Mouse (Mus musculus): Measurements from ENCODE around the gene Wdr73. TPM values are rescaled to one million over a fixed set of nuclear protein-coding genes. Genes with fewer than 3 reads are reported as not detected.

Gene Wdr73
- polyA plus RNA-seq, 1 experiment from 2014 or later, result 31.7 TPM

- Histone ChIP-seq H3K27me3 (ENCODE audit: control insufficient read depth, insufficient read depth, low read length) (no peaks in the 10 kb centered on the region), H3K27ac (no peak overlapping the region), H3K9ac (no peak overlapping the region), H3K9me3 (ENCODE audit: control insufficient read depth, low read length) (no peaks in the 10 kb centered on the region), H3K4me2 (replicated peaks) (no peak overlapping the region), H3K4me1 (replicated peaks; ENCODE audit: control insufficient read depth, insufficient read depth, low read length) (no peaks in the 10 kb centered on the region), H3K4me3 (replicated peaks; ENCODE audit: low read length) (no peak overlapping the region), H3K36me3 (replicated peaks; ENCODE audit: control insufficient read depth, insufficient read depth) (no peaks in the 10 kb centered on the region)
- ATAC-seq (ENCODE audit: low FRiP score) (no peak), DNase-seq (ENCODE audit: low spot score) (no peak)
- WGBS, result 93% methylated on average over 2 of the region's 2 CpGs
Measured at GRCm38 (mm10) chr7:80849267-80849666, 51.8 kb downstream of the Wdr73 start.

- no peak overlapping the region for H3K27ac ChIP-seq
- H3K9ac ChIP-seq, result no peak overlapping the region
- no peaks in the 10 kb centered on the region for H3K9me3 ChIP-seq (ENCODE audit: control insufficient read depth, low read length)
- peak; percentile 14 for DNase-seq (ENCODE audit: low spot score)
- no peaks in the 10 kb centered on the region for H3K4me1 ChIP-seq (replicated peaks; ENCODE audit: control insufficient read depth, insufficient read depth, low read length)
- WGBS, result 88% methylated on average over 5 of the region's 5 CpGs
- H3K4me3 ChIP-seq (replicated peaks; ENCODE audit: low read length), result no peak overlapping the region
- no peak for ATAC-seq (ENCODE audit: low FRiP score)
- no peaks in the 10 kb centered on the region for H3K27me3 ChIP-seq (ENCODE audit: control insufficient read depth, insufficient read depth, low read length)
- H3K4me2 ChIP-seq (replicated peaks), result no peak overlapping the region
- no peaks in the 10 kb centered on the region for H3K36me3 ChIP-seq (replicated peaks; ENCODE audit: control insufficient read depth, insufficient read depth)
Measured at GRCm38 (mm10) chr7:80846709-80847108, 54.4 kb downstream of the Wdr73 start.

DNA sequence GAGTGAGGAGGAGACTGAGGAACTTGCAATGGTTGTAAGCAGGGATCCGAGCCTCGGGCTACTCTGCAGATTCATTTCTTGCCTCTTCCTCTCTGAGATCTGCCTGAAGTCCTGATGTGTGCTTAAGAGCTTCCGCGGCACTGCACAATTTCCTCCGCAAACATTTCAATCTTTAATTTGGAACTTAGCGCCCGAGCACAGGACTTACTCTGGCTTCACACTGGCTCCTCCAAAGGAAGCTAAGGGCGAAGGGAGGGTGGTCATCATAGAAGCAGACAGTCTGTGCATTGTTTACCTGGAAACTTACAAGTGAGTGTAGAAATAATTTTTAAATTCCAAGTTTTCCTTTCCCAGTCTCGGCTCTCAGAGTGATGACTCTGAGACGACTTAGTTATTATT lies 54.8 kb downstream of the Wdr73 start:
- no peak overlapping the region for H3K27ac ChIP-seq
- no peaks in the 10 kb centered on the region for H3K27me3 ChIP-seq (ENCODE audit: control insufficient read depth, insufficient read depth, low read length)
- no peak for ATAC-seq (ENCODE audit: low FRiP score)
- no peak overlapping the region for H3K9ac ChIP-seq
- no peak overlapping the region for H3K4me2 ChIP-seq (replicated peaks)
- no peaks in the 10 kb centered on the region for H3K36me3 ChIP-seq (replicated peaks; ENCODE audit: control insufficient read depth, insufficient read depth)
- peak; percentile 10 for DNase-seq (ENCODE audit: low spot score)
- no peaks in the 10 kb centered on the region for H3K9me3 ChIP-seq (ENCODE audit: control insufficient read depth, low read length)
- H3K4me3 ChIP-seq (replicated peaks; ENCODE audit: low read length), result no peak overlapping the region
- 93% methylated on average over 10 of the region's 10 CpGs for WGBS
- H3K4me1 ChIP-seq (replicated peaks; ENCODE audit: control insufficient read depth, insufficient read depth, low read length), result no peaks in the 10 kb centered on the region

DNA sequence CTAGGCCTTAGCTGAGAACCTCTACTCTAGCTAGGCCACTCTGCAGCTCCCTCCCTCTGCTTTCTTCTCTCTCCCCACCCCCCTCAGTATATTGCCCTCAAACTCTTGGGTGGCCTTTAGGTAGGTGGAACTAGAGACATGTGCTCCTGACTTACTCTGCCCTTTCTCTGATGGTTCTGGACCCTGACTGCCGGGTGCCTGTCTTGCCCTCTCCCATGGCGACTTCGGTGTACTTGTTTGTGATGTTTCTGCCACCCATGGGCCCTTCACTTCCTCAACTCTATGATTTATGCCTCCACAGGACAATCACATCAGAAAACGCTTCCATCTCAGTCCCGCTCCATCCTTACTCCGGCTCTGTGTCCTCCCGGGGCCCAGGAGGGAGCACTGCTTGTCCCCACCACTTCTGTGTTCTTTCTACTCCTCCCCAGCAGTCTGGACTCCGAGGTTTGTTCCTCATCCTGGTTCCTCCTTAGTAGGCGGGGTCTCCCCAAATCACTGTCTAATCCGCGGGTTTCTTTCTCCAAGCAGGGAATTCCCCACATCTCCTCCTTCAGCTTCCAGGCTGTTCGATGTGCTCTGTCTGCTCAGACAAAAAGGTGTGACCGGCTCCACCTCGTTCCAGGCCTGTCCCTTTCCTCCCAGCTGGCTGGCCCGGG lies 55.3 kb downstream of the Wdr73 start:
- Histone ChIP-seq H3K27me3 (ENCODE audit: control insufficient read depth, insufficient read depth, low read length) (no peaks in the 10 kb centered on the region), H3K9ac (no peak overlapping the region), H3K27ac (no peak overlapping the region), H3K9me3 (ENCODE audit: control insufficient read depth, low read length) (no peaks in the 10 kb centered on the region), H3K4me3 (replicated peaks; ENCODE audit: low read length) (no peak overlapping the region), H3K4me2 (replicated peaks) (no peak overlapping the region), H3K4me1 (replicated peaks; ENCODE audit: control insufficient read depth, insufficient read depth, low read length) (no peaks in the 10 kb centered on the region), H3K36me3 (replicated peaks; ENCODE audit: control insufficient read depth, insufficient read depth) (no peaks in the 10 kb centered on the region)
- 80% methylated on average over 15 of the region's 15 CpGs for WGBS
- DNase-seq (ENCODE audit: low spot score) (no peak), ATAC-seq (ENCODE audit: low FRiP score) (no peak)

- Histone ChIP-seq H3K27ac (no peak overlapping the region), H3K9me3 (ENCODE audit: control insufficient read depth, low read length) (no peaks in the 10 kb centered on the region), H3K4me1 (replicated peaks; ENCODE audit: control insufficient read depth, insufficient read depth, low read length) (no peaks in the 10 kb centered on the region), H3K4me2 (replicated peaks) (no peak overlapping the region), H3K36me3 (replicated peaks; ENCODE audit: control insufficient read depth, insufficient read depth) (no peaks in the 10 kb centered on the region), H3K9ac (no peak overlapping the region), H3K27me3 (ENCODE audit: control insufficient read depth, insufficient read depth, low read length) (no peaks in the 10 kb centered on the region), H3K4me3 (replicated peaks; ENCODE audit: low read length) (no peak overlapping the region)
- 94% methylated on average over 12 of the region's 12 CpGs for WGBS
- DNase-seq (ENCODE audit: low spot score), result peak; percentile 17
- no peak for ATAC-seq (ENCODE audit: low FRiP score)
Measured at GRCm38 (mm10) chr7:80844691-80845090, 56.4 kb downstream of the Wdr73 start.

GRCm38 (mm10) chr7:80843910-80844640 lies 57.0 kb downstream of the Wdr73 start:
- Histone ChIP-seq H3K9me3 (ENCODE audit: control insufficient read depth, low read length) (no peaks in the 10 kb centered on the region), H3K4me2 (replicated peaks) (no peak overlapping the region), H3K9ac (no peak overlapping the region), H3K27me3 (ENCODE audit: control insufficient read depth, insufficient read depth, low read length) (no peaks in the 10 kb centered on the region), H3K4me1 (replicated peaks; ENCODE audit: control insufficient read depth, insufficient read depth, low read length) (no peaks in the 10 kb centered on the region), H3K27ac (no peak overlapping the region), H3K4me3 (replicated peaks; ENCODE audit: low read length) (no peak overlapping the region), H3K36me3 (replicated peaks; ENCODE audit: control insufficient read depth, insufficient read depth) (no peaks in the 10 kb centered on the region)
- WGBS, result 91% methylated on average over 8 of the region's 8 CpGs
- DNase-seq (ENCODE audit: low spot score) (peak; percentile 18), ATAC-seq (ENCODE audit: low FRiP score) (no peak)

GRCm38 (mm10) chr7:80843176-80843575 lies 57.9 kb downstream of the Wdr73 start:
- DNase-seq (ENCODE audit: low spot score), result no peak
- Histone ChIP-seq H3K4me1 (replicated peaks; ENCODE audit: control insufficient read depth, insufficient read depth, low read length) (no peaks in the 10 kb centered on the region), H3K27ac (no peak overlapping the region), H3K27me3 (ENCODE audit: control insufficient read depth, insufficient read depth, low read length) (no peaks in the 10 kb centered on the region), H3K9ac (no peak overlapping the region), H3K36me3 (replicated peaks; ENCODE audit: control insufficient read depth, insufficient read depth) (no peaks in the 10 kb centered on the region), H3K9me3 (ENCODE audit: control insufficient read depth, low read length) (no peaks in the 10 kb centered on the region), H3K4me3 (replicated peaks; ENCODE audit: low read length) (no peak overlapping the region), H3K4me2 (replicated peaks) (no peak overlapping the region)
- no peak for ATAC-seq (ENCODE audit: low FRiP score)
- WGBS, result 85% methylated on average over 1 of the region's 1 CpGs

DNA sequence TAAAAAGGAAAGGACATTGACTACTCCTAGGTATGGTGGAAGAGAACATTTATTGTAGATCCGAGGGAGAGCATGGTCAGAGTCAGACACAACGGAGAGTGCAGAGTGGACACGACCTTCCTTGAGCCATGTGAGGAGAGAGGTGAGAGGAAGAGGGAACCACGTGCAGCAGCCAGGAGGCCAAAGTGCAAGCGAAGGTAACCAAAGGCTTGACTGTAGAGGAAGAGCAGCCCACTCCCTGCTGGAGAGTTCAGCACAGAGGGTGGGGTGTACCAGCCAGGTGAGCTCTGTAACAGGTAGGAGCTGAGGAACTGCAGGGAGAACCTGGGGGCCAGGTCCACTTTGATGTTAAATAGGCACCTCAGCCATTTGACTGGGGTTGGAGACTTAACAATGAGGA lies 58.9 kb downstream of the Wdr73 start:
- Histone ChIP-seq H3K4me3 (replicated peaks; ENCODE audit: low read length) (no peak overlapping the region), H3K36me3 (replicated peaks; ENCODE audit: control insufficient read depth, insufficient read depth) (no peaks in the 10 kb centered on the region), H3K9me3 (ENCODE audit: control insufficient read depth, low read length) (no peaks in the 10 kb centered on the region), H3K27ac (no peak overlapping the region), H3K9ac (no peak overlapping the region), H3K4me2 (replicated peaks) (no peak overlapping the region), H3K27me3 (ENCODE audit: control insufficient read depth, insufficient read depth, low read length) (no peaks in the 10 kb centered on the region), H3K4me1 (replicated peaks; ENCODE audit: control insufficient read depth, insufficient read depth, low read length) (no peaks in the 10 kb centered on the region)
- no peak for ATAC-seq (ENCODE audit: low FRiP score)
- no peak for DNase-seq (ENCODE audit: low spot score)
- WGBS, result 76% methylated on average over 5 of the region's 5 CpGs

DNA sequence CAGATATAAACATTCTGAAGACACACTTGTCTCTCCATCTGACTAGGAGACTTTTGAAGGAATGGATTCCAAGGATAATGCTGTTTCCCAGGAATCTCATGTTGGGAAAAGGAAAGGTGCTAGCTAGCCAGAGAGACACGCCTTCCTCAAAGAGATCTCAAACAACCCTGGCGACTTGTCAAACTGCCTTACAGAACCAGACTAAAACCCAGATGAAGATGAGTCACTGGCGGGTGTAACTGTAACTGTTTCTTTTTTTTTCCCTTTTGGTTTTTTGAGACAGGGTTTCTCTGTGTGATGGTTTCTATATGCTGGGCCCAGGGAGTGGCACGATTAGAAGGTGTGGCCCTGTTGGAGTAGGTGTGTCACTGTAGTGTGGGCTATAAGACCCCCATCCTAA lies 60.1 kb downstream of the Wdr73 start:
- Histone ChIP-seq H3K9me3 (ENCODE audit: control insufficient read depth, low read length) (no peaks in the 10 kb centered on the region), H3K36me3 (replicated peaks; ENCODE audit: control insufficient read depth, insufficient read depth) (no peaks in the 10 kb centered on the region), H3K4me2 (replicated peaks) (no peak overlapping the region), H3K4me1 (replicated peaks; ENCODE audit: control insufficient read depth, insufficient read depth, low read length) (no peaks in the 10 kb centered on the region), H3K9ac (no peak overlapping the region), H3K27ac (no peak overlapping the region), H3K4me3 (replicated peaks; ENCODE audit: low read length) (no peak overlapping the region), H3K27me3 (ENCODE audit: control insufficient read depth, insufficient read depth, low read length) (no peaks in the 10 kb centered on the region)
- DNase-seq (ENCODE audit: low spot score), result no peak
- no peak for ATAC-seq (ENCODE audit: low FRiP score)
- 81% methylated on average over 4 of the region's 4 CpGs for WGBS

Data from hindbrain, embryonic 14.5 days (tissue).